Mouse (Mus musculus): ENCODE measurements around the gene Nudt14. TPM values are rescaled to one million over a fixed set of nuclear protein-coding genes. Genes with fewer than 3 reads are reported as not detected.

Nudt14 gene
- polyA plus RNA-seq, 2 experiments = 6.3 to 16.9 TPM

DNA sequence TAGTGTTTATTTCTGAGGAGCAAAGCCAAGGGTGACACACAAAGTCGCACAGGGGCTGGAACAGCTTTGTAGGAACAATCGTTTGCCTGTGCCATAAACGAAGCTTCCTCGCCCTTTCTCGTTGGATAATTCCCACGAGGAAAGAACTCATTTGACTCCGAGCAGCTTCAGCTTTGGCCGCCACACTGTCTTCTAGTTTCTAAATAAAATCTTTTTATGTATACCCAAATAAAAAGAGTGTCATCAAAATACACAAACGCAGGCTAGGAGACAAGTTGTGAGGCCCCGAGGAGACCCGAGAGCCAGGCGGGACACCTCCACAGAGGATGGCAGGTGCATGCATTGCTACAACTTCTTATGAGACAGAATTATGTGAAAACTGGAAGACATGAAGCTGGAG, 43.6 kb downstream of the Nudt14 start:
- Histone ChIP-seq H3K9ac (replicated peaks) (no peak overlapping the region), H3K36me3 (replicated peaks; ENCODE audit: control insufficient read depth, insufficient read depth, low read depth) (no peaks in the 10 kb centered on the region), H3K4me2 (ENCODE audit: low read depth) (no peak overlapping the region), H3K27me3 (ENCODE audit: control insufficient read depth, insufficient read depth, low read length) (no peaks in the 10 kb centered on the region; the same call in 1 of the 2 replicates), H3K4me3 (ENCODE audit: insufficient read depth in 1 of 2, low read depth in 2 of 2, low read length in 2 of 2) (no peak overlapping the region), H3K27ac (no peak overlapping the region), H3K4me1 (replicated peaks; ENCODE audit: control insufficient read depth in 2 of 2, insufficient read depth in 2 of 2, low read length in 1 of 2) (peaks cover 0 to 3% of the 10 kb centered on the region in 2 experiments; a peak in 2 of 4 replicates), H3K9me3 (ENCODE audit: control insufficient read depth, low read length) (no peaks in the 10 kb centered on the region)
- TF ChIP-seq CTCF (IDR thresholded peaks at IDR 0.05; ENCODE audit: low read depth) = no peak
- TF ChIP-seq EP300 (IDR thresholded peaks at IDR 0.05; ENCODE audit: low read depth) = no peak
- no peak for DNase-seq (ENCODE audit: low read depth in 3 of 3, low spot score in 3 of 3)
- no peak for ATAC-seq (ENCODE audit: insufficient read depth)
- WGBS (ENCODE audit: insufficient replicate concordance) = 62% methylated on average over 12 of the region's 12 CpGs

GRCm38 (mm10) chr12:112897522-112898212, 44.3 kb downstream of the Nudt14 start:
- H3K36me3 ChIP-seq (replicated peaks; ENCODE audit: control insufficient read depth, insufficient read depth, low read depth) = no peaks in the 10 kb centered on the region
- no peak overlapping the region for H3K4me2 ChIP-seq (ENCODE audit: low read depth)
- no peak overlapping the region for H3K4me3 ChIP-seq (ENCODE audit: insufficient read depth in 1 of 2, low read depth in 2 of 2, low read length in 2 of 2)
- WGBS (ENCODE audit: insufficient replicate concordance) = 15% methylated on average over 16 of the region's 16 CpGs
- DNase-seq (ENCODE audit: low read depth in 3 of 3, low spot score in 3 of 3) (peak in 1 of 3 experiments; percentile 20), ATAC-seq (ENCODE audit: insufficient read depth) (peak; percentile 28; the same call in 1 of the 2 replicates)
- no peaks in the 10 kb centered on the region for H3K9me3 ChIP-seq (ENCODE audit: control insufficient read depth, low read length)
- TF ChIP-seq EP300 (IDR thresholded peaks at IDR 0.05; ENCODE audit: low read depth) (no peak), CTCF (IDR thresholded peaks at IDR 0.05; ENCODE audit: low read depth) (no peak)
- H3K27ac ChIP-seq = no peak overlapping the region
- H3K27me3 ChIP-seq (ENCODE audit: control insufficient read depth, insufficient read depth, low read length) = no peaks in the 10 kb centered on the region; the same call in 1 of the 2 replicates
- peaks cover 0 to 3% of the 10 kb centered on the region in 2 experiments; a peak in 2 of 4 replicates for H3K4me1 ChIP-seq (replicated peaks; ENCODE audit: control insufficient read depth in 2 of 2, insufficient read depth in 2 of 2, low read length in 1 of 2)
- no peak overlapping the region for H3K9ac ChIP-seq (replicated peaks)

- ATAC-seq (ENCODE audit: insufficient read depth) = no peak
- no peak for DNase-seq (ENCODE audit: low read depth in 3 of 3, low spot score in 3 of 3)
- no peak overlapping the region for H3K4me2 ChIP-seq (ENCODE audit: low read depth)
- no peaks in the 10 kb centered on the region; the same call in 1 of the 2 replicates for H3K27me3 ChIP-seq (ENCODE audit: control insufficient read depth, insufficient read depth, low read length)
- no peak overlapping the region for H3K9ac ChIP-seq (replicated peaks)
- H3K9me3 ChIP-seq (ENCODE audit: control insufficient read depth, low read length) = no peaks in the 10 kb centered on the region
- TF ChIP-seq EP300 (IDR thresholded peaks at IDR 0.05; ENCODE audit: low read depth) (no peak), CTCF (IDR thresholded peaks at IDR 0.05; ENCODE audit: low read depth) (no peak)
- no peak overlapping the region for H3K4me3 ChIP-seq (ENCODE audit: insufficient read depth in 1 of 2, low read depth in 2 of 2, low read length in 2 of 2)
- peaks cover 0 to 3% of the 10 kb centered on the region in 2 experiments; a peak in 2 of 4 replicates for H3K4me1 ChIP-seq (replicated peaks; ENCODE audit: control insufficient read depth in 2 of 2, insufficient read depth in 2 of 2, low read length in 1 of 2)
- no peak overlapping the region for H3K27ac ChIP-seq
- 11% methylated on average over 4 of the region's 4 CpGs for WGBS (ENCODE audit: insufficient replicate concordance)
- no peaks in the 10 kb centered on the region for H3K36me3 ChIP-seq (replicated peaks; ENCODE audit: control insufficient read depth, insufficient read depth, low read depth)
Measured at GRCm38 (mm10) chr12:112894969-112895368, 47.0 kb downstream of the Nudt14 start.

DNA sequence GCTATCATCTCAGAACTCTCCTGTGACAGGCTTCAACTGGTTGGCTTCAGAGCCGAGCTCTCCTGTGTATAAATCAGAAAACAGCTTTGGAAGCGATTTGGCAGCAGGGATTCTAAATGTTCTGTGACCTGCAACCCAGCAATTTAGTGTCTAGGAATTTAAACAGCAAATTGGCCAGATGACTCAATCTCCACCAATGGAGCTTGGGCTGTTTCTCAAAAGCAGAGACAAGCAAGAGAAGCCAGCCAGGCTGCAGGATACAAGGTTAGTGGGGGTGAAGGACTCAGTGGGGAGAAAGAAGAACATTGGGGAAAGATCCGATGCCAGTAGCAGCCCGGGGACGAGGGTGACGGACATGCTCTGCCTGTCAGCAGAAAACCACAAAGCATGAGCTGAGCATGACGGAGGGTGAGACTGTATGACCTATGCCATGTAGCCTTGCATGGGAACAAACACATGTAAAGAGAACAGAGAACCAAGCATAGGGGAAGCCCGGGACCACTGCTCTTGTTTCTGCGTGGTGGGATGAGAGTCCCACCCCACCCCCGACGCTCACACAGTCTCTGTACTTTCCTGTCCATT, 47.5 kb downstream of the Nudt14 start:
- DNase-seq (ENCODE audit: low read depth in 3 of 3, low spot score in 3 of 3) (no peak), ATAC-seq (ENCODE audit: insufficient read depth) (no peak)
- H3K4me2 ChIP-seq (ENCODE audit: low read depth) = no peak overlapping the region

GRCm38 (mm10) chr12:112885465-112885864, 56.5 kb downstream of the Nudt14 start:
- Histone ChIP-seq H3K4me3 (ENCODE audit: insufficient read depth in 1 of 2, low read depth in 2 of 2, low read length in 2 of 2) (no peak overlapping the region), H3K9ac (replicated peaks) (no peak overlapping the region), H3K4me2 (ENCODE audit: low read depth) (no peak overlapping the region), H3K27me3 (ENCODE audit: control insufficient read depth, insufficient read depth, low read length) (no peaks in the 10 kb centered on the region), H3K4me1 (replicated peaks; ENCODE audit: control insufficient read depth in 2 of 2, insufficient read depth in 2 of 2, low read length in 1 of 2) (no peaks in the 10 kb centered on the region), H3K9me3 (ENCODE audit: control insufficient read depth, low read length) (no peaks in the 10 kb centered on the region), H3K36me3 (replicated peaks; ENCODE audit: control insufficient read depth, insufficient read depth, low read depth) (no peaks in the 10 kb centered on the region), H3K27ac (no peak overlapping the region)
- ATAC-seq (ENCODE audit: insufficient read depth) (no peak), DNase-seq (ENCODE audit: low read depth in 3 of 3, low spot score in 3 of 3) (no peak)
- TF ChIP-seq EP300 (IDR thresholded peaks at IDR 0.05; ENCODE audit: low read depth) = no peak
- TF ChIP-seq CTCF (IDR thresholded peaks at IDR 0.05; ENCODE audit: low read depth) = no peak
- 49% methylated on average over 7 of the region's 7 CpGs for WGBS (ENCODE audit: insufficient replicate concordance)

More for the DNA sequence above, 47.5 kb downstream of the Nudt14 start:
- no peak overlapping the region for H3K4me3 ChIP-seq (ENCODE audit: insufficient read depth in 1 of 2, low read depth in 2 of 2, low read length in 2 of 2)
- H3K9me3 ChIP-seq (ENCODE audit: control insufficient read depth, low read length) = no peaks in the 10 kb centered on the region
- H3K27me3 ChIP-seq (ENCODE audit: control insufficient read depth, insufficient read depth, low read length) = no peaks in the 10 kb centered on the region; the same call in 1 of the 2 replicates
- peaks cover 0 to 3% of the 10 kb centered on the region in 2 experiments; a peak in 2 of 4 replicates for H3K4me1 ChIP-seq (replicated peaks; ENCODE audit: control insufficient read depth in 2 of 2, insufficient read depth in 2 of 2, low read length in 1 of 2)
- no peaks in the 10 kb centered on the region for H3K36me3 ChIP-seq (replicated peaks; ENCODE audit: control insufficient read depth, insufficient read depth, low read depth)
- no peak overlapping the region for H3K27ac ChIP-seq
- H3K9ac ChIP-seq (replicated peaks) = no peak overlapping the region
- TF ChIP-seq CTCF (IDR thresholded peaks at IDR 0.05; ENCODE audit: low read depth) = no peak
- TF ChIP-seq EP300 (IDR thresholded peaks at IDR 0.05; ENCODE audit: low read depth) = no peak
- WGBS (ENCODE audit: insufficient replicate concordance) = 16% methylated on average over 11 of the region's 11 CpGs

Small RNA genes lying within 50 kb of the gene (microRNA-seq; reads per million reads assigned to microRNA genes)
- not detected for gene Mir6941

Other genes with a start within 250 kb of the Nudt14 start
- gene Cep170b, start 221.7 kb downstream of the Nudt14 start, polyA plus RNA-seq (2012; rRNA removed) = 3.4 and 4.2 TPM in 2 replicates
- 1.9 and 2.6 TPM in 2 replicates for gene Cep170b, start 221.7 kb downstream of the Nudt14 start, polyA plus RNA-seq (2014; fragmentation: Nextera tagmentation; extraction: Ambion mirVana)
- gene Pld4, start 181.5 kb downstream of the Nudt14 start, polyA plus RNA-seq (2012; rRNA removed) = 13.3 and 14.3 TPM in 2 replicates
- 12.5 and 14.7 TPM in 2 replicates for gene Pld4, start 181.5 kb downstream of the Nudt14 start, polyA plus RNA-seq (2014; fragmentation: Nextera tagmentation; extraction: Ambion mirVana)
- 0.06 and 0.10 TPM in 2 replicates for gene Ahnak2, start 139.5 kb downstream of the Nudt14 start, polyA plus RNA-seq (2012; rRNA removed)
- gene Ahnak2, start 139.5 kb downstream of the Nudt14 start, polyA plus RNA-seq (2014; fragmentation: Nextera tagmentation; extraction: Ambion mirVana) = 0.13 and 0.14 TPM in 2 replicates
- 0.15 and 0.21 TPM in 2 replicates for gene Clba1, start 133.2 kb downstream of the Nudt14 start, polyA plus RNA-seq (2012; rRNA removed)
- 0.25 and 0.40 TPM in 2 replicates for gene Clba1, start 133.2 kb downstream of the Nudt14 start, polyA plus RNA-seq (2014; fragmentation: Nextera tagmentation; extraction: Ambion mirVana)
- 34.1 and 39.9 TPM in 2 replicates for gene Cdca4, start 112.7 kb downstream of the Nudt14 start, polyA plus RNA-seq (2012; rRNA removed)
- 61.3 and 66.9 TPM in 2 replicates for gene Cdca4, start 112.7 kb downstream of the Nudt14 start, polyA plus RNA-seq (2014; fragmentation: Nextera tagmentation; extraction: Ambion mirVana)
- 0.30 and 0.51 TPM in 2 replicates for gene Gpr132, start 73.9 kb downstream of the Nudt14 start, polyA plus RNA-seq (2012; rRNA removed)
- gene Gpr132, start 73.9 kb downstream of the Nudt14 start, polyA plus RNA-seq (2014; fragmentation: Nextera tagmentation; extraction: Ambion mirVana) = 0.16 and 0.27 TPM in 2 replicates
- 0.41 and 0.51 TPM in 2 replicates for gene Jag2, start 12.3 kb downstream of the Nudt14 start, polyA plus RNA-seq (2012; rRNA removed)
- 0.09 and 0.11 TPM in 2 replicates for gene Jag2, start 12.3 kb downstream of the Nudt14 start, polyA plus RNA-seq (2014; fragmentation: Nextera tagmentation; extraction: Ambion mirVana)
- gene Btbd6, start 34.4 kb upstream of the Nudt14 start, polyA plus RNA-seq (2012; rRNA removed) = 4.1 and 5.5 TPM in 2 replicates
- 3.3 and 4.6 TPM in 2 replicates for gene Btbd6, start 34.4 kb upstream of the Nudt14 start, polyA plus RNA-seq (2014; fragmentation: Nextera tagmentation; extraction: Ambion mirVana)
- 21.5 and 32.0 TPM in 2 replicates for gene Brf1, start 58.6 kb upstream of the Nudt14 start, polyA plus RNA-seq (2012; rRNA removed)
- gene Brf1, start 58.6 kb upstream of the Nudt14 start, polyA plus RNA-seq (2014; fragmentation: Nextera tagmentation; extraction: Ambion mirVana) = 19.5 and 22.5 TPM in 2 replicates
- gene Pacs2, start 72.4 kb upstream of the Nudt14 start, polyA plus RNA-seq (2012; rRNA removed) = 9.1 and 11.7 TPM in 2 replicates
- 3.7 and 5.4 TPM in 2 replicates for gene Pacs2, start 72.4 kb upstream of the Nudt14 start, polyA plus RNA-seq (2014; fragmentation: Nextera tagmentation; extraction: Ambion mirVana)
- 0.02 TPM in 1 of 2 replicates, not detected in the other for gene Tex22, start 132.4 kb upstream of the Nudt14 start, polyA plus RNA-seq (2012; rRNA removed)
- not detected in 2 replicates for gene Tex22, start 132.4 kb upstream of the Nudt14 start, polyA plus RNA-seq (2014; fragmentation: Nextera tagmentation; extraction: Ambion mirVana)
- 22.4 and 22.6 TPM in 2 replicates for gene Mta1, start 156.2 kb upstream of the Nudt14 start, polyA plus RNA-seq (2012; rRNA removed)
- gene Mta1, start 156.2 kb upstream of the Nudt14 start, polyA plus RNA-seq (2014; fragmentation: Nextera tagmentation; extraction: Ambion mirVana) = 4.7 and 6.3 TPM in 2 replicates
- gene Crip2, start 198.1 kb upstream of the Nudt14 start, polyA plus RNA-seq (2012; rRNA removed) = 29.3 and 37.4 TPM in 2 replicates
- 35.0 and 38.1 TPM in 2 replicates for gene Crip2, start 198.1 kb upstream of the Nudt14 start, polyA plus RNA-seq (2014; fragmentation: Nextera tagmentation; extraction: Ambion mirVana)
- 41.5 and 87.7 TPM in 2 replicates for gene Crip1, start 204.2 kb upstream of the Nudt14 start, polyA plus RNA-seq (2012; rRNA removed)
- gene Crip1, start 204.2 kb upstream of the Nudt14 start, polyA plus RNA-seq (2014; fragmentation: Nextera tagmentation; extraction: Ambion mirVana) = 100.0 and 101 TPM in 2 replicates
- gene Tedc1, start 214.3 kb upstream of the Nudt14 start, polyA plus RNA-seq (2012; rRNA removed) = 8.2 and 12.0 TPM in 2 replicates
- gene Tedc1, start 214.3 kb upstream of the Nudt14 start, polyA plus RNA-seq (2014; fragmentation: Nextera tagmentation; extraction: Ambion mirVana) = 6.4 and 6.8 TPM in 2 replicates
- 0.29 and 0.54 TPM in 2 replicates for gene Tmem121, start 243.8 kb upstream of the Nudt14 start, polyA plus RNA-seq (2012; rRNA removed)
- 0.11 TPM in 1 of 2 replicates, not detected in the other for gene Tmem121, start 243.8 kb upstream of the Nudt14 start, polyA plus RNA-seq (2014; fragmentation: Nextera tagmentation; extraction: Ambion mirVana)